Mouse (Mus musculus) myocyte (in vitro differentiated cells): Measurements from ENCODE around the gene Unk. TPM values are rescaled to one million over a fixed set of nuclear protein-coding genes. Genes with fewer than 3 reads are reported as not detected.

Experiments
- H3K27me3 ChIP-seq: one replicate; pipeline ENCODE4 v1.6.1; 2011; ENCODE audit not compliant: control insufficient read depth, insufficient read depth, insufficient read length
- H3K36me3 ChIP-seq: one replicate; pipeline ENCODE4 v1.6.1; 2011; ENCODE audit not compliant: control insufficient read depth, insufficient read depth
- H3K4me2 ChIP-seq: one replicate; pipeline ENCODE4 v1.6.1; 2011; ENCODE audit warnings: low read depth, control low read depth
- H3K4me3 ChIP-seq: one replicate; pipeline ENCODE4 v1.5.1; 2011; ENCODE audit warnings: mild to moderate bottlenecking, control low read depth, moderate library complexity
- H3K79me2 ChIP-seq: one replicate; pipeline ENCODE4 v1.6.1; 2011; ENCODE audit not compliant: control insufficient read depth, insufficient read depth
- H3ac ChIP-seq: one replicate; pipeline ENCODE4 v1.6.1; 2011; ENCODE audit not compliant: control insufficient read depth, insufficient read length
- CEBPB ChIP-seq: IDR thresholded peaks from 2 replicates; pipeline ENCODE4 v1.6.1; 2011; ENCODE audit warnings: mild to moderate bottlenecking, moderate library complexity; ENCODE audit not compliant: poor library complexity, insufficient read depth, severe bottlenecking
- E2F4 ChIP-seq: IDR thresholded peaks from one replicate; pipeline ENCODE4 v1.6.1; 2011; ENCODE audit warnings: mild to moderate bottlenecking, control low read depth, moderate library complexity; ENCODE audit not compliant: insufficient read depth
- MAX ChIP-seq: IDR thresholded peaks from one replicate; pipeline ENCODE4 v1.6.1; 2011; ENCODE audit warnings: low read depth, mild to moderate bottlenecking, control low read depth
- MYOD1 ChIP-seq, 3 experiments: IDR thresholded peaks; one replicate each; pipeline ENCODE4 v1.6.1; 2011; ENCODE audit warnings: control low read depth in 2 of 3, low read depth in 2 of 3, mild to moderate bottlenecking in 2 of 3, moderate library complexity in 1 of 3; ENCODE audit not compliant: insufficient read length in 2 of 3, control insufficient read depth in 1 of 3
- MYOG ChIP-seq, 3 experiments: IDR thresholded peaks; one replicate each; pipeline ENCODE4 v1.6.1; 2011; ENCODE audit warnings: control low read depth in 2 of 3, low read depth in 2 of 3, mild to moderate bottlenecking in 2 of 3; ENCODE audit not compliant: insufficient read length in 2 of 3, control insufficient read depth in 1 of 3, insufficient read depth in 1 of 3
- POLR2A ChIP-seq: IDR thresholded peaks from one replicate; pipeline ENCODE4 v1.6.1; 2011; ENCODE audit warnings: low read depth, mild to moderate bottlenecking, control low read depth, moderate library complexity; ENCODE audit not compliant: insufficient read length
- POLR2AphosphoS2 ChIP-seq: IDR thresholded peaks from one replicate; pipeline ENCODE4 v1.6.1; 2011; ENCODE audit warnings: low read depth, control low read depth; ENCODE audit not compliant: insufficient read length
- REST ChIP-seq: IDR thresholded peaks from one replicate; pipeline ENCODE4 v1.6.1; 2011; ENCODE audit warnings: mild to moderate bottlenecking, control low read depth, moderate library complexity; ENCODE audit not compliant: insufficient read depth, insufficient read length
- SRF ChIP-seq: IDR thresholded peaks from one replicate; pipeline ENCODE4 v1.6.1; 2011; ENCODE audit warnings: low read depth; ENCODE audit not compliant: control insufficient read depth, insufficient read length
- TCF12 ChIP-seq: IDR thresholded peaks from one replicate; pipeline ENCODE4 v1.6.1; 2011; ENCODE audit warnings: mild to moderate bottlenecking, control low read depth; ENCODE audit not compliant: poor library complexity, insufficient read depth, severe bottlenecking
- TCF3 ChIP-seq: IDR thresholded peaks from one replicate; pipeline ENCODE4 v1.6.1; 2011; ENCODE audit warnings: low read depth, control low read depth; ENCODE audit not compliant: insufficient read length
- USF1 ChIP-seq: IDR thresholded peaks from one replicate; pipeline ENCODE4 v1.6.1; 2011; ENCODE audit warnings: low read depth, mild to moderate bottlenecking, control low read depth, moderate library complexity
- polyA plus RNA-seq: library from polyadenylated mRNA; unstranded; fragments of >200 nt; fragmentation: generic; extraction: Trizol; gene quantifications from one replicate; pipeline ENCODE4 v1.2.1, GENCODE M21; 2012; ENCODE audit warnings: missing spikeins

Unk gene
- 15.3 TPM for polyA plus RNA-seq

DNA sequence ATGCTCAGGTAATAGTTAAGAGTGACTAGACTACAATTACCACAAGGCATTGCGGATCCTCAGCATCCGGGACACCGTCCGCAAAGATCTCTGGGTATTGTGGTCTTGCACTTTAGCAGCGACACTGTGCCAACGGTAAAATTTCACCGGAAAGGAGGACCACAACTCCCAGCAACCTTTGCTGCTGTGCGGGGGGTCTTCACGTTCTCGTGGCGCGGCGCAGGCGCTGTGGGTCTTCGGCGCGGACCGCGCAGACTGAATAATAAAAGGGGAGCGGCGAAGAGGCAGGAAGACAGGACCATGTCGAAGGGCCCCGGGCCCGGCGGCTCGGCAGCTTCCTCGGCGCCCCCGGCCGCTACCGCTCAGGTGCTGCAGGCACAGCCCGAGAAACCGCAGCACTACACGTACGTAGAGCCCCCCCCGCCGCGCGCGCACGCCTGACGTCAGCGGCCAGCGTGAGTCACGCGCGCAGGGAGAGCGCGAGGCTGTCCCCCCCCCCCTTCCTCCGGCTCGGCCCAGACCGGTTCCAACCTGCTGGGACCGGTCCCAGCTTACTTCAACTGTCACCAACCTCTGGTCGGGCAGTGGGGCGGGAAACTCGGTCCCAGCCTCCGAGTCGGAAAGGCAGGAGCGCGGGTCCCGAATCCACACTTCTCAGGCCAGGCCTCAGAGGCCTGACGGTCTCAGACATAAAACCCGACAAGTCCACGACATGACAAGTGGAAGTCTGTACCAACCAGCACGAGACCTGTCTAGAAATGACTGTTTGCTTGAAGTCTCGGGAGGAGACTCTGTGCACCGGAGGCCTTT, at the start of gene Unk:
Gene Unk (plus strand): TSS at position 235 of the 810 bp plus-strand sequence.
- H3K4me2 ChIP-seq, result peak within 1 kb of the TSS; percentile 94
- H3K4me3 ChIP-seq, result peak within 1 kb of the TSS; percentile 67
- H3K27me3 ChIP-seq, result no peaks in the 10 kb centered on the region
- H3ac ChIP-seq, result peak within 1 kb of the TSS; percentile 65
- H3K79me2 ChIP-seq, result peaks cover 48% of the 10 kb centered on the region
- TF ChIP-seq MYOD1 (IDR thresholded peaks at IDR 0.05; ENCODE audit: control insufficient read depth in 1 of 3, insufficient read length in 2 of 3, low read depth in 2 of 3), result peak in 1 of 3 experiments; percentile 21
- TF ChIP-seq E2F4, result no peak
- no peak for TF ChIP-seq MAX
- TF ChIP-seq POLR2A, result peak; percentile 54
- no peak for TF ChIP-seq POLR2AphosphoS2
- no peak for TF ChIP-seq CEBPB
- no peak for TF ChIP-seq REST
- TF ChIP-seq TCF12, result no peak
- TF ChIP-seq MYOG (IDR thresholded peaks at IDR 0.05; ENCODE audit: control insufficient read depth in 1 of 3, insufficient read depth in 1 of 3, insufficient read length in 2 of 3, low read depth in 2 of 3), result peak in 1 of 3 experiments; percentile 35
- TF ChIP-seq TCF3, result no peak
- TF ChIP-seq USF1, result no peak
- peak; percentile 71 for TF ChIP-seq SRF
- H3K36me3 ChIP-seq, result no peaks in the 10 kb centered on the region

DNA sequence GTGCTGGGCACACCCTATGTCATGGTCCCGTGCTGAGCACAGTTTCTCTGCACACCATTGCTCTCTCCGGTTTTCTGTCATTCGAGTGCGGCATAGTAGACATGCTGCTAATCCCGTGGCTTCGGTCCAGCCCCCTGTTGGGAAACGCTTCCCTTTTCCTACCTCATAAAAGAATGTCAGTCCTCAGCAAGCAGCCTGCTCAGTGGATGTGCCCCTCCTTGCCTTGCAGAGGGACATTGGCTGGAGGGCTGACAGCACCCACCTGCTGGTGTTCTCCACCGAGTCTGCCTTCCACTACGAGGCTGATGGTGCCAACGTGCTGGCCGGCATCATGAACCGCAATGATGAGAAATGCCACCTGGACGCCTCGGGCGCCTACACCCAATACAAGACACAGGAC, 47.6 kb upstream of the Unk start:
- no peak for TF ChIP-seq REST
- TF ChIP-seq MAX, result no peak
- no peak for TF ChIP-seq MYOD1 (IDR thresholded peaks at IDR 0.05; ENCODE audit: control insufficient read depth in 1 of 3, insufficient read length in 2 of 3, low read depth in 2 of 3)
- TF ChIP-seq CEBPB, result no peak
- TF ChIP-seq TCF3, result no peak
- Histone ChIP-seq H3K36me3 (no peaks in the 10 kb centered on the region), H3K27me3 (no peaks in the 10 kb centered on the region)

DNA sequence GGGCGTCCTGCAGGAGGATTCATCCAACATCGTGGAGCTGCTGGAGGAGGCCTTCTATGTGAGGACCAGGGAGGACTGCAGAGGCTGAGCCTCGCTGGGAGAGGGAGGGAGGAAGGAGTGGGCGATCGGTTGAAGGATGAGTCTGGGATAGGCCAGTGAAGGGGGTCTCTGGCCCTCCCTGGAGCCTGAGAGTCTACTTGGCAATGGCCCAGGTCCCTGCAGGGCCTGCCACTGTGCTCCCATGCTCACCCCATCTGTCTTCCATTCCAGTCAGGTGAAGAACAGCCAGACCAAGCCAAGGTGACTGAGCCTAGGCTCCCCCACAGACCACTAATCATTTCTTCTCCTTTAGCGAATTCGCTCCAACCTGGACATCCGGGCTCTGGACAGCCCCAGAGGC, 46.8 kb upstream of the Unk start:
- Histone ChIP-seq H3K4me2 (no peak overlapping the region), H3K27me3 (no peaks in the 10 kb centered on the region), H3K79me2 (no peaks in the 10 kb centered on the region), H3K4me3 (no peak overlapping the region), H3K36me3 (no peaks in the 10 kb centered on the region), H3ac (no peak overlapping the region)
- no peak for TF ChIP-seq POLR2A
- TF ChIP-seq USF1, result no peak
- TF ChIP-seq MYOD1 (IDR thresholded peaks at IDR 0.05; ENCODE audit: control insufficient read depth in 1 of 3, insufficient read length in 2 of 3, low read depth in 2 of 3), result no peak
- TF ChIP-seq TCF3, result no peak
- TF ChIP-seq MAX, result no peak
- no peak for TF ChIP-seq MYOG (IDR thresholded peaks at IDR 0.05; ENCODE audit: control insufficient read depth in 1 of 3, insufficient read depth in 1 of 3, insufficient read length in 2 of 3, low read depth in 2 of 3)
- TF ChIP-seq TCF12, result no peak

More for the DNA sequence above, 47.6 kb upstream of the Unk start:
- Histone ChIP-seq H3K4me3 (no peak overlapping the region), H3ac (no peak overlapping the region), H3K79me2 (no peaks in the 10 kb centered on the region), H3K4me2 (no peak overlapping the region)

DNA sequence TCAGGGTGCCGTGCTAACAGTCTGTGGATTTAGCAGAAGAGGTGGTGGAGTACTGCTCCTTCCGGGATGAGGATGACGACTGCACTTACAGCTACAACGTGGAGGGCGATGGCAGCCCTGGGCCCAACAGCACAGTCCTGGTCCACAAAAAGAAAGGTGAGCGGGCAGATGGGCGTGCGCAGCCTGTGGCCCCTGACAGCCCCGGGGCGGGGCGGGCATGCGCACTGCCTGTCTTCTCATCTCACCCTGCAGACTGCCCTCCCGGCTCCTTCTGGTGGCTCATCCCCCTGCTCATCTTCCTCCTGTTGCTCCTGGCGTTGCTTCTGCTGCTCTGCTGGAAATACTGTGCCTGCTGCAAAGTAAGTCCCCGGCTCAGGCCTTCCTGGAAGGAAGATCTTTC, 40.4 kb upstream of the Unk start:
- H3ac ChIP-seq, result no peak overlapping the region
- no peaks in the 10 kb centered on the region for H3K79me2 ChIP-seq
- no peak overlapping the region for H3K4me3 ChIP-seq
- no peaks in the 10 kb centered on the region for H3K36me3 ChIP-seq
- H3K4me2 ChIP-seq, result no peak overlapping the region
- TF ChIP-seq E2F4 (no peak), TCF12 (no peak), TCF3 (no peak), SRF (no peak), POLR2AphosphoS2 (no peak), CEBPB (no peak), MYOD1 (IDR thresholded peaks at IDR 0.05; ENCODE audit: control insufficient read depth in 1 of 3, insufficient read length in 2 of 3, low read depth in 2 of 3) (no peak), MAX (no peak), POLR2A (no peak), USF1 (no peak), REST (no peak)
- no peaks in the 10 kb centered on the region for H3K27me3 ChIP-seq

DNA sequence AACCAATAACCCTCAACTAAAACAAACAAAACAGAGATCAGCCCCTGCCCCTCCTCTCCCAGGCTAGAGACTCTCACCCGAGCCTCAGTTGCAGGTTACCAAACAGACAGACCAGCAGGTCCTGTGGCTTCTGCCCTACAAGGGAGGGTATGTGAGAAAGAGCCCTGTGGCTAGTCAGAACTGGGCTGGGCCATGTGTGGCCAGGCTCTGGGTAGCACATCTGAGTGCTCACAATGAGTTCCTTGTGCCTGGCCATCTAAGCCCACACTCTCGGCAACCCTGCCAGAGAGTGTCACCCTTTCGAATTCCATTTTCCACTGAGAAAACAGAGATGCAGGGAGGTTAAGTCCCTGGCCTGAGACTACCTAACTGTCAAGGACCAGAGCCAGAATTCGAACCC, 38.0 kb upstream of the Unk start:
- H3K27me3 ChIP-seq, result no peaks in the 10 kb centered on the region

More for the DNA sequence above, 38.0 kb upstream of the Unk start:
- no peak overlapping the region for H3K4me2 ChIP-seq
- H3K36me3 ChIP-seq, result no peaks in the 10 kb centered on the region
- H3K79me2 ChIP-seq, result no peaks in the 10 kb centered on the region
- no peak overlapping the region for H3ac ChIP-seq
- TF ChIP-seq MYOD1 (IDR thresholded peaks at IDR 0.05; ENCODE audit: control insufficient read depth in 1 of 3, insufficient read length in 2 of 3, low read depth in 2 of 3) (no peak), REST (no peak), POLR2AphosphoS2 (no peak), USF1 (no peak), TCF12 (no peak), MAX (no peak), E2F4 (no peak), POLR2A (no peak), CEBPB (no peak), TCF3 (no peak), MYOG (IDR thresholded peaks at IDR 0.05; ENCODE audit: control insufficient read depth in 1 of 3, insufficient read depth in 1 of 3, insufficient read length in 2 of 3, low read depth in 2 of 3) (no peak), SRF (no peak)
- H3K4me3 ChIP-seq, result no peak overlapping the region
